Mouse (Mus musculus): ENCODE measurements at regions not wholly inside any gene's neighbourhood (a gene's known extent, or its start where the extent isn't known, plus 50 kb on each side); places are given as distances from the start of the nearest gene placed in this dataset.
A peak's percentile ranks its signal among the peaks of the same experiment; 100 is the strongest.

- TF ChIP-seq CTCF (IDR thresholded peaks at IDR 0.05; ENCODE audit: low read depth) (no peak), EP300 (IDR thresholded peaks at IDR 0.05; ENCODE audit: low read depth) (no peak)
- no peaks in the 10 kb centered on the region for H3K27me3 ChIP-seq (ENCODE audit: control insufficient read depth, insufficient read depth, low read length)
- no peaks in the 10 kb centered on the region for H3K4me1 ChIP-seq (replicated peaks; ENCODE audit: control insufficient read depth in 2 of 2, insufficient read depth in 2 of 2, low read length in 1 of 2)
- H3K4me3 ChIP-seq (ENCODE audit: insufficient read depth in 1 of 2, low read depth in 2 of 2, low read length in 2 of 2): no peak overlapping the region
- no peak overlapping the region for H3K9ac ChIP-seq (replicated peaks)
- H3K4me2 ChIP-seq (ENCODE audit: low read depth): no peak overlapping the region
- WGBS (ENCODE audit: insufficient replicate concordance): 51% methylated on average over 4 of the region's 4 CpGs
- no peak for ATAC-seq (ENCODE audit: insufficient read depth)
- DNase-seq (ENCODE audit: low read depth in 3 of 3, low spot score in 3 of 3): no peak
- H3K27ac ChIP-seq: no peak overlapping the region
- no peaks in the 10 kb centered on the region for H3K36me3 ChIP-seq (replicated peaks; ENCODE audit: control insufficient read depth, insufficient read depth, low read depth)
- H3K9me3 ChIP-seq (ENCODE audit: control insufficient read depth, low read length): no peaks in the 10 kb centered on the region
These were observed 627.8 kb downstream of the Trim52 start for GRCm38 (mm10) chr14:106733825-106734224.

- DNase-seq (ENCODE audit: low read depth in 3 of 3, low spot score in 3 of 3): no peak
- no peak for ATAC-seq (ENCODE audit: insufficient read depth)
- Histone ChIP-seq H3K4me3 (ENCODE audit: insufficient read depth in 1 of 2, low read depth in 2 of 2, low read length in 2 of 2) (no peak overlapping the region), H3K27ac (no peak overlapping the region), H3K4me1 (replicated peaks; ENCODE audit: control insufficient read depth in 2 of 2, insufficient read depth in 2 of 2, low read length in 1 of 2) (no peaks in the 10 kb centered on the region), H3K9ac (replicated peaks) (no peak overlapping the region), H3K27me3 (ENCODE audit: control insufficient read depth, insufficient read depth, low read length) (no peaks in the 10 kb centered on the region), H3K4me2 (ENCODE audit: low read depth) (no peak overlapping the region), H3K36me3 (replicated peaks; ENCODE audit: control insufficient read depth, insufficient read depth, low read depth) (no peaks in the 10 kb centered on the region), H3K9me3 (ENCODE audit: control insufficient read depth, low read length) (no peaks in the 10 kb centered on the region)
- TF ChIP-seq CTCF (IDR thresholded peaks at IDR 0.05; ENCODE audit: low read depth) (no peak), EP300 (IDR thresholded peaks at IDR 0.05; ENCODE audit: low read depth) (no peak)
These were observed 634.9 kb downstream of the Trim52 start for GRCm38 (mm10) chr14:106740857-106741256.

- H3K4me1 ChIP-seq (replicated peaks; ENCODE audit: control insufficient read depth in 2 of 2, insufficient read depth in 2 of 2, low read length in 1 of 2): no peaks in the 10 kb centered on the region
These were observed 654.2 kb downstream of the Trim52 start for GRCm38 (mm10) chr14:106760150-106760549.

GRCm38 (mm10) chr14:106763089-106763605, 657.1 kb downstream of the Trim52 start:
- ATAC-seq (ENCODE audit: insufficient read depth) (no peak), DNase-seq (ENCODE audit: low read depth in 3 of 3, low spot score in 3 of 3) (no peak)
- Histone ChIP-seq H3K27ac (no peak overlapping the region), H3K4me1 (replicated peaks; ENCODE audit: control insufficient read depth in 2 of 2, insufficient read depth in 2 of 2, low read length in 1 of 2) (no peaks in the 10 kb centered on the region), H3K9ac (replicated peaks) (no peak overlapping the region), H3K9me3 (ENCODE audit: control insufficient read depth, low read length) (no peaks in the 10 kb centered on the region), H3K4me3 (ENCODE audit: insufficient read depth in 1 of 2, low read depth in 2 of 2, low read length in 2 of 2) (no peak overlapping the region), H3K27me3 (ENCODE audit: control insufficient read depth, insufficient read depth, low read length) (no peaks in the 10 kb centered on the region), H3K36me3 (replicated peaks; ENCODE audit: control insufficient read depth, insufficient read depth, low read depth) (no peaks in the 10 kb centered on the region), H3K4me2 (ENCODE audit: low read depth) (no peak overlapping the region)
- WGBS (ENCODE audit: insufficient replicate concordance): 51% methylated on average over 2 of the region's 2 CpGs
- TF ChIP-seq EP300 (IDR thresholded peaks at IDR 0.05; ENCODE audit: low read depth) (no peak), CTCF (IDR thresholded peaks at IDR 0.05; ENCODE audit: low read depth) (no peak)

More at GRCm38 (mm10) chr14:106760150-106760549, 654.2 kb downstream of the Trim52 start:
- Histone ChIP-seq H3K4me3 (ENCODE audit: insufficient read depth in 1 of 2, low read depth in 2 of 2, low read length in 2 of 2) (no peak overlapping the region), H3K27me3 (ENCODE audit: control insufficient read depth, insufficient read depth, low read length) (no peaks in the 10 kb centered on the region), H3K27ac (no peak overlapping the region), H3K36me3 (replicated peaks; ENCODE audit: control insufficient read depth, insufficient read depth, low read depth) (no peaks in the 10 kb centered on the region), H3K9ac (replicated peaks) (no peak overlapping the region), H3K4me2 (ENCODE audit: low read depth) (no peak overlapping the region), H3K9me3 (ENCODE audit: control insufficient read depth, low read length) (no peaks in the 10 kb centered on the region)
- TF ChIP-seq EP300 (IDR thresholded peaks at IDR 0.05; ENCODE audit: low read depth): no peak
- no peak for TF ChIP-seq CTCF (IDR thresholded peaks at IDR 0.05; ENCODE audit: low read depth)
- WGBS (ENCODE audit: insufficient replicate concordance): 46% methylated on average over 3 of the region's 3 CpGs
- no peak for ATAC-seq (ENCODE audit: insufficient read depth)
- no peak for DNase-seq (ENCODE audit: low read depth in 3 of 3, low spot score in 3 of 3)

- 58% methylated on average over 8 of the region's 8 CpGs for WGBS (ENCODE audit: insufficient replicate concordance)
- no peaks in the 10 kb centered on the region for H3K27me3 ChIP-seq (ENCODE audit: control insufficient read depth, insufficient read depth, low read length)
- no peaks in the 10 kb centered on the region for H3K4me1 ChIP-seq (replicated peaks; ENCODE audit: control insufficient read depth in 2 of 2, insufficient read depth in 2 of 2, low read length in 1 of 2)
- TF ChIP-seq CTCF (IDR thresholded peaks at IDR 0.05; ENCODE audit: low read depth) (0 out of 2 replicates have a peak, but pooled peaks have one; percentile 19), EP300 (IDR thresholded peaks at IDR 0.05; ENCODE audit: low read depth) (no peak)
- H3K4me2 ChIP-seq (ENCODE audit: low read depth): no peak overlapping the region
- ATAC-seq (ENCODE audit: insufficient read depth): no peak
- H3K9ac ChIP-seq (replicated peaks): no peak overlapping the region
- no peak overlapping the region for H3K27ac ChIP-seq
- H3K4me3 ChIP-seq (ENCODE audit: insufficient read depth in 1 of 2, low read depth in 2 of 2, low read length in 2 of 2): no peak overlapping the region
- no peaks in the 10 kb centered on the region for H3K9me3 ChIP-seq (ENCODE audit: control insufficient read depth, low read length)
- DNase-seq (ENCODE audit: low read depth in 3 of 3, low spot score in 3 of 3): no peak
- H3K36me3 ChIP-seq (replicated peaks; ENCODE audit: control insufficient read depth, insufficient read depth, low read depth): no peaks in the 10 kb centered on the region
These were observed 660.0 kb downstream of the Trim52 start for GRCm38 (mm10) chr14:106765884-106766467.
